Mouse (Mus musculus): ENCODE results near the gene Pde4a. TPM values are rescaled to one million over a fixed set of nuclear protein-coding genes. Genes with fewer than 3 reads are reported as not detected.

The Pde4a gene
- polyA plus RNA-seq, 1 experiment: 9.0 TPM

DNA sequence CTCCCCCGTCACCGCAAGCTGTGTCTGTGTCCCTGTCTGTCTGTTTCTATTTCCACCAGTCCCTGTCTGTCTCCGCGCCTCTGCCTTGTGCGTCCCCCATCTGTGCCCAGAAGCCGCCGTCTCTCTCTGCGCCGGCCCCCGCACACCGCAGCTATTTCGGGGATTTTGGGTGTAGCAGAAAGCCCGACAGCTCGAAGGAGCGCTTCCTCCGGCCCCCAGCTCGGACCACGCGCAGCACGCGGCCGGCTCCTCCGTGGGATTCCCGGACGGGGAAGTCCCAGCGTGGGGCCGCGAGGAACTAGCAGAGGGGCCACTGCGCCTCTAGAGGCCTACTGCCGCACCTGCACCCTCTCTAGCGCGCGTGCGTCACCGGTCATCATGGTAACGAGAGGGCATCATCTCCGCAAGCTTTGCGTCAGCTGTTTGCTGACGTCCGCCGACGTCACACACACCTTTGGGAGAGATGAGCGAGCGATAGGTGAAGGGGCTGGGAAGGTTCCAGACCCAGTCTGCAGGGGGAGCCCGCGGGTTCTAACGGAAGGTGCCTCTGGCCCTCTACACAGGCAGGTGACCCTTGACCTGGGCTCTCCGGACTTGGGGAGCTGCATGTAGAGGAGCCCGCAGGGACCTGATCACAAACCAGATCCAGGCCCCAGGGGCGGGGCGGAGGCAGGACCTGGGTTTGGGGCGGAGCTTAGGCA is 4.2 kb upstream of the Pde4a start:
- Histone ChIP-seq H3K4me3 (ENCODE audit: insufficient read depth, low read depth, low read length) (peak overlapping the region; percentile 57), H3K27ac (ENCODE audit: insufficient read depth, low read depth, low read length) (no peak overlapping the region), H3K4me1 (ENCODE audit: control insufficient read depth, insufficient read depth, low read length) (no peaks in the 10 kb centered on the region; the same call in 1 of the 2 replicates), H3K27me3 (replicated peaks; ENCODE audit: control insufficient read depth, insufficient read depth, low read length) (0 out of 2 replicates have a peak, but pooled peaks cover 2% of the 10 kb centered on the region), H3K36me3 (ENCODE audit: control insufficient read depth, insufficient read depth, low read length) (no peaks in the 10 kb centered on the region)
- under 1% methylated on average over 52 of the region's 52 CpGs for WGBS
- DNase-seq: peak; percentile 90
- no peak for TF ChIP-seq POLR2A (IDR thresholded peaks at IDR 0.05; ENCODE audit: low read depth, low read length)
- peak; percentile 76 for TF ChIP-seq CTCF (conservative IDR thresholded peaks at IDR 0.05; ENCODE audit: insufficient read depth, insufficient read length, low read depth, low read length)

GRCm38 (mm10) chr9:21163086-21164050 is 2.1 kb upstream of the Pde4a start:
- DNase-seq: no peak
- 53% methylated on average over 11 of the region's 11 CpGs for WGBS
- Histone ChIP-seq H3K27ac (ENCODE audit: insufficient read depth, low read depth, low read length) (no peak overlapping the region), H3K4me3 (ENCODE audit: insufficient read depth, low read depth, low read length) (no peak overlapping the region), H3K27me3 (replicated peaks; ENCODE audit: control insufficient read depth, insufficient read depth, low read length) (0 out of 2 replicates have a peak, but pooled peaks cover 2% of the 10 kb centered on the region), H3K4me1 (ENCODE audit: control insufficient read depth, insufficient read depth, low read length) (no peaks in the 10 kb centered on the region; the same call in 1 of the 2 replicates), H3K36me3 (ENCODE audit: control insufficient read depth, insufficient read depth, low read length) (no peaks in the 10 kb centered on the region)
- TF ChIP-seq CTCF (conservative IDR thresholded peaks at IDR 0.05; ENCODE audit: insufficient read depth, insufficient read length, low read depth, low read length) (no peak), POLR2A (IDR thresholded peaks at IDR 0.05; ENCODE audit: low read depth, low read length) (no peak)

DNA sequence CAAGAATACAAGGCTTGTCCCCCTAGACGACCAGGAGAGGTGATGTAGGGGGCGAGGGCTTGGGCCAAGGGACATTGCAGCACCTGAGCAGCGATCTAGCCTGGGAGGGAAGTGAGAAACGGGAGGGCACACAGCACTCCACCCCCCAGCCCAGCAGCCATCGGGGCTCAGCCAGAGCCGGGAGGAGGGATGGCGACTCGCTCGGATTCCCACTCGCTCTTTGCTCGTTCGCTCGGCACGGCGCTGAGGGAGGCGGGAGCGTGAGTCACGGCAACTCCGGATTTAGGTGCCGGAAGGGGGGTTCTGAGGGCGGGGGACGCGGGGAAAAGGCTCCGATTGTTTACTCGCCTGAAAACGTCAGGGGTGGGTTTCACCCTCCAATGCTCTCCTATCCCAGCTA is 1.4 kb upstream of the Pde4a start:
- no peak for DNase-seq
- Histone ChIP-seq H3K27ac (ENCODE audit: insufficient read depth, low read depth, low read length) (no peak overlapping the region), H3K4me3 (ENCODE audit: insufficient read depth, low read depth, low read length) (no peak overlapping the region), H3K27me3 (replicated peaks; ENCODE audit: control insufficient read depth, insufficient read depth, low read length) (0 out of 2 replicates have a peak, but pooled peaks cover 2% of the 10 kb centered on the region), H3K36me3 (ENCODE audit: control insufficient read depth, insufficient read depth, low read length) (no peaks in the 10 kb centered on the region), H3K4me1 (ENCODE audit: control insufficient read depth, insufficient read depth, low read length) (no peaks in the 10 kb centered on the region; the same call in 1 of the 2 replicates)
- TF ChIP-seq CTCF (conservative IDR thresholded peaks at IDR 0.05; ENCODE audit: insufficient read depth, insufficient read length, low read depth, low read length): no peak
- no peak for TF ChIP-seq POLR2A (IDR thresholded peaks at IDR 0.05; ENCODE audit: low read depth, low read length)
- WGBS: 2% methylated on average over 26 of the region's 26 CpGs

- Histone ChIP-seq H3K27me3 (replicated peaks; ENCODE audit: control insufficient read depth, insufficient read depth, low read length) (0 out of 2 replicates have a peak, but pooled peaks cover 2% of the 10 kb centered on the region), H3K36me3 (ENCODE audit: control insufficient read depth, insufficient read depth, low read length) (no peaks in the 10 kb centered on the region), H3K4me3 (ENCODE audit: insufficient read depth, low read depth, low read length) (peak overlapping the region; percentile 64), H3K4me1 (ENCODE audit: control insufficient read depth, insufficient read depth, low read length) (no peaks in the 10 kb centered on the region; the same call in 1 of the 2 replicates), H3K27ac (ENCODE audit: insufficient read depth, low read depth, low read length) (no peak overlapping the region)
- under 1% methylated on average over 46 of the region's 47 CpGs for WGBS
- TF ChIP-seq CTCF (conservative IDR thresholded peaks at IDR 0.05; ENCODE audit: insufficient read depth, insufficient read length, low read depth, low read length) (peak; percentile 34; the same call in 1 of the 2 replicates), POLR2A (IDR thresholded peaks at IDR 0.05; ENCODE audit: low read depth, low read length) (no peak)
- DNase-seq: peak; percentile 45
Observed at GRCm38 (mm10) chr9:21165952-21166451, 488 bp downstream of the Pde4a start.

GRCm38 (mm10) chr9:21166516-21166915 is 1.0 kb downstream of the Pde4a start:
- no peak for TF ChIP-seq POLR2A (IDR thresholded peaks at IDR 0.05; ENCODE audit: low read depth, low read length)
- TF ChIP-seq CTCF (conservative IDR thresholded peaks at IDR 0.05; ENCODE audit: insufficient read depth, insufficient read length, low read depth, low read length): no peak
- Histone ChIP-seq H3K4me3 (ENCODE audit: insufficient read depth, low read depth, low read length) (peak overlapping the region; percentile 64), H3K4me1 (ENCODE audit: control insufficient read depth, insufficient read depth, low read length) (no peaks in the 10 kb centered on the region), H3K27me3 (replicated peaks; ENCODE audit: control insufficient read depth, insufficient read depth, low read length) (0 out of 2 replicates have a peak, but pooled peaks cover 2% of the 10 kb centered on the region), H3K36me3 (ENCODE audit: control insufficient read depth, insufficient read depth, low read length) (no peaks in the 10 kb centered on the region), H3K27ac (ENCODE audit: insufficient read depth, low read depth, low read length) (peak overlapping the region; percentile 61; the same call in 1 of the 2 replicates)
- 40% methylated on average over 3 of the region's 3 CpGs for WGBS
- no peak for DNase-seq

- no peak for TF ChIP-seq CTCF (conservative IDR thresholded peaks at IDR 0.05; ENCODE audit: insufficient read depth, insufficient read length, low read depth, low read length)
- no peak for TF ChIP-seq POLR2A (IDR thresholded peaks at IDR 0.05; ENCODE audit: low read depth, low read length)
- Histone ChIP-seq H3K4me3 (ENCODE audit: insufficient read depth, low read depth, low read length) (peak overlapping the region; percentile 64), H3K4me1 (ENCODE audit: control insufficient read depth, insufficient read depth, low read length) (no peaks in the 10 kb centered on the region), H3K36me3 (ENCODE audit: control insufficient read depth, insufficient read depth, low read length) (no peaks in the 10 kb centered on the region), H3K27ac (ENCODE audit: insufficient read depth, low read depth, low read length) (peak overlapping the region; percentile 86), H3K27me3 (replicated peaks; ENCODE audit: control insufficient read depth, insufficient read depth, low read length) (0 out of 2 replicates have a peak, but pooled peaks cover 2% of the 10 kb centered on the region)
- peak; percentile 79 for DNase-seq
- 59% methylated on average over 10 of the region's 10 CpGs for WGBS
Observed at GRCm38 (mm10) chr9:21167140-21168097, 1.9 kb downstream of the Pde4a start.

All from kidney, adult 2 months (tissue).